Comparison of ENCODE assay signal across 8 mouse cellular contexts in the genomic region with DNA sequence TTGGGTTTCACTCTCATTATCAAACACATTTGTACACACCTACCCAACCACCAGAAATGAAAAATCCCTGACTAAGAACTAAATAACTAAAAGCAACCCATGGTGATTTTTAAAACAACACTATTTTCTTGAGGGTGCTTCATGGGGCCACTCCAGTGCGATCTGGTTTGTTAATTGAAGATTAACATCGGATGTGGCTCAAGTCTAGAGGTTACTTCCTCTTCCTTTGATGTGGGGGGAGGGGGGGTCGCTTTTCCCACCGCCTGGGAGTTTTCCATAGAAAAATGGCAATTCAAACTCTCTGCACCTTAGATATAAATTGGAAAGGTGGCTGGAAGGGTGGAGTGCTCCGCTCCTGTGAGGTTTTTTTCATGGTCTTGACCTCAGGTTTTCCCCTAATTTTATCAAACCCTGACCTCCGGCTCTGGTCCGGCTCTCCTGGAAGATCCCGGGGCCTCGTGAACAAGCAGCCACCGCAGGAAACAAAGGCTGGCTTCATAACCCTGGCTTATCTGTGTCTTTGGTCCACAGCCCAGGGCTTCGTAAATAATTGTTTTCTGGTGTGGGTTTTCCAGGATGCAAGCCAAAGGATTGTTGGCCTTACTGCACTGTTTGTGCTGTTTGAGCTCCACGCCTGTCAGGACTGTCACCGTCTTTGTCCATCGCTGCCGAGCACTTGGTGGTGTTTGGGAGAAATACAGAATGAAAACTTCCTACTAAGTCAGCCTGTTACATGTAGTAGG. TPM values are rescaled to one million over a fixed set of nuclear protein-coding genes. Genes with fewer than 3 reads are reported as not detected.
DNase-seq lines count a peak whose midpoint lies in the region; ATAC-seq and TF ChIP-seq lines count a peak whose summit lies in the region.
"Had no signal": no experiment of that assay in that cellular context is flagged by ENCODE, and none has a peak within 500 bp of the region (broad histone marks: within the 10 kb centered on the region; RNA-seq: fewer than 3 reads in every experiment).

No protein-coding gene starts in this region.

- no peak overlapping the region for H3K4me2 ChIP-seq in embryonic facial prominence, embryonic 11.5 days (ENCODE audit: low read depth, low read length)
- no peak overlapping the region for H3K4me2 ChIP-seq in neural tube, embryonic 14.5 days (ENCODE audit: low read depth, low read length)

- no peak for TF ChIP-seq CTCF in E14TG2a.4 (conservative IDR thresholded peaks at IDR 0.05; ENCODE audit: low read length)
- TF ChIP-seq CTCF in liver, adult 2 months (IDR thresholded peaks at IDR 0.05; ENCODE audit: low read depth, low read length), result no peak

- TF ChIP-seq POLR2A in liver, adult 2 months (IDR thresholded peaks at IDR 0.05; ENCODE audit: extremely low read depth, insufficient read depth, low read length), result no peak

- no peak for ATAC-seq in embryonic facial prominence, embryonic 11.5 days (replicated peaks; ENCODE audit: insufficient number of reproducible peaks, low FRiP score, low TSS enrichment, low read depth)
- ATAC-seq in neural tube, embryonic 14.5 days (ENCODE audit: low read depth), result 0 out of 2 replicates have a peak, but pooled peaks have one; percentile 10

- peaks cover 51% of the 10 kb centered on the region for H3K4me1 ChIP-seq in E14TG2a.4 (replicated peaks; ENCODE audit: low read depth, low read length)
- peaks cover 11% of the 10 kb centered on the region for H3K4me1 ChIP-seq in embryonic facial prominence, embryonic 11.5 days (ENCODE audit: control insufficient read depth, insufficient read depth, low read length)
- H3K4me1 ChIP-seq in hindbrain, embryonic 10.5 days (replicated peaks), result peaks cover 76% of the 10 kb centered on the region
- H3K4me1 ChIP-seq in liver, adult 2 months (ENCODE audit: control insufficient read depth, insufficient read depth, low read length), result peaks cover 12% of the 10 kb centered on the region
- peaks cover 7% of the 10 kb centered on the region; the same call in 1 of the 2 replicates for H3K4me1 ChIP-seq in neural tube, embryonic 14.5 days (ENCODE audit: control insufficient read depth, insufficient read depth, low read length)

- H3K9me3 ChIP-seq in E14TG2a.4 (ENCODE audit: low read length), result no peaks in the 10 kb centered on the region
- no peaks in the 10 kb centered on the region for H3K9me3 ChIP-seq in embryonic facial prominence, embryonic 11.5 days (replicated peaks; ENCODE audit: control insufficient read depth, low read length)
- H3K9me3 ChIP-seq in hindbrain, embryonic 10.5 days, result no peaks in the 10 kb centered on the region
- H3K9me3 ChIP-seq in neural tube, embryonic 14.5 days (ENCODE audit: control insufficient read depth, low read length), result no peaks in the 10 kb centered on the region

- H3K36me3 ChIP-seq in E14TG2a.4 (ENCODE audit: insufficient read depth, low read length), result no peaks in the 10 kb centered on the region
- H3K36me3 ChIP-seq in embryonic facial prominence, embryonic 11.5 days (replicated peaks; ENCODE audit: control insufficient read depth, insufficient read depth, low read depth, low read length), result no peaks in the 10 kb centered on the region
- peaks cover 39% of the 10 kb centered on the region for H3K36me3 ChIP-seq in hindbrain, embryonic 10.5 days
- no peaks in the 10 kb centered on the region for H3K36me3 ChIP-seq in liver, adult 2 months (ENCODE audit: control insufficient read depth, insufficient read depth, low read length)
- no peaks in the 10 kb centered on the region for H3K36me3 ChIP-seq in neural tube, embryonic 14.5 days (ENCODE audit: control insufficient read depth, insufficient read depth, low read length)

- DNase-seq in MEL-GATA-1-ER (ENCODE audit: extremely low read depth, low read depth), result peak; percentile 23
- no peak for DNase-seq in embryonic facial prominence, embryonic 11.5 days (ENCODE audit: low spot score)
- DNase-seq in hindbrain, embryonic 10.5 days (ENCODE audit: low spot score), result peak; percentile 49
- peak; percentile 97 for DNase-seq in liver, adult 2 months (ENCODE audit: extremely low read depth, low read depth, low spot score)
- DNase-seq in spleen, adult 18-20 months, result no peak

- no peak overlapping the region for H3K27ac ChIP-seq in embryonic facial prominence, embryonic 11.5 days (replicated peaks; ENCODE audit: low read depth, low read length)
- peak overlapping the region; percentile 93 for H3K27ac ChIP-seq in hindbrain, embryonic 10.5 days
- H3K27ac ChIP-seq in liver, adult 2 months (replicated peaks; ENCODE audit: insufficient read depth, low read depth, low read length), result peak overlapping the region; percentile 54
- no peak overlapping the region for H3K27ac ChIP-seq in neural tube, embryonic 14.5 days (ENCODE audit: low read depth, low read length)
- H3K27ac ChIP-seq: liver, embryonic 14.5 days had no signal

- H3K4me3 ChIP-seq in E14TG2a.4 (replicated peaks; ENCODE audit: low read length), result peak overlapping the region; percentile 23; the same call in 1 of the 2 replicates
- H3K4me3 ChIP-seq in embryonic facial prominence, embryonic 11.5 days (ENCODE audit: low read depth, low read length), result no peak overlapping the region
- H3K4me3 ChIP-seq in hindbrain, embryonic 10.5 days, result 0 out of 2 replicates have a peak overlapping the region, but pooled peaks have one; percentile 16
- H3K4me3 ChIP-seq in liver, adult 2 months (ENCODE audit: insufficient read depth, low read depth, low read length), result no peak overlapping the region
- H3K4me3 ChIP-seq in neural tube, embryonic 14.5 days (ENCODE audit: low read depth, low read length), result no peak overlapping the region

- WGBS in embryonic facial prominence, embryonic 11.5 days, result 10% methylated on average over 15 of the region's 15 CpGs
- WGBS in hindbrain, embryonic 10.5 days, result 12% methylated on average over 15 of the region's 15 CpGs
- WGBS in liver, adult 2 months, result 4% methylated on average over 15 of the region's 15 CpGs
- 27% methylated on average over 15 of the region's 15 CpGs for WGBS in neural tube, embryonic 14.5 days

- H3K79me2 ChIP-seq in liver, adult 2 months (ENCODE audit: control insufficient read depth, insufficient read depth, low read length), result no peaks in the 10 kb centered on the region

- H3K27me3 ChIP-seq in E14TG2a.4 (ENCODE audit: insufficient read depth, low read length), result no peaks in the 10 kb centered on the region
- H3K27me3 ChIP-seq in embryonic facial prominence, embryonic 11.5 days (ENCODE audit: control insufficient read depth, insufficient read depth, low read length), result no peaks in the 10 kb centered on the region
- no peaks in the 10 kb centered on the region for H3K27me3 ChIP-seq in hindbrain, embryonic 10.5 days (ENCODE audit: insufficient read depth, poor library complexity, severe bottlenecking)
- no peaks in the 10 kb centered on the region for H3K27me3 ChIP-seq in liver, adult 2 months (ENCODE audit: control insufficient read depth, insufficient read depth, low read length)
- H3K27me3 ChIP-seq in neural tube, embryonic 14.5 days (ENCODE audit: control insufficient read depth, insufficient read depth, low read length), result no peaks in the 10 kb centered on the region

- 0 out of 2 replicates have a peak overlapping the region, but pooled peaks have one; percentile 15 for H3K9ac ChIP-seq in embryonic facial prominence, embryonic 11.5 days (replicated peaks; ENCODE audit: low read length)
- no peak overlapping the region for H3K9ac ChIP-seq in liver, adult 2 months (ENCODE audit: low read depth, low read length)
- no peak overlapping the region for H3K9ac ChIP-seq in neural tube, embryonic 14.5 days (replicated peaks; ENCODE audit: low read depth, low read length)
- H3K9ac ChIP-seq: liver, embryonic 14.5 days had no signal

RNA-seq across cellular contexts. Expression of gene Pygo1, which starts 44.2 kb away (rescaled TPM):
- polyA plus RNA-seq in embryonic facial prominence, embryonic 11.5 days (2014; fragmentation: Nextera tagmentation; extraction: Ambion mirVana), result 10.7 and 12.7 TPM in 2 replicates
- polyA plus RNA-seq in hindbrain, embryonic 10.5 days (2016; fragmentation: Nextera tagmentation; extraction: Ambion mirVana), result 5.4 and 6.1 TPM in 2 replicates
- total RNA-seq in liver, adult 2 months (2014; rRNA removed), result 0.20 and 0.46 TPM in 2 replicates
- polyA plus RNA-seq in liver, adult 2 months (2012; rRNA removed), result 0.21 and 0.22 TPM in 2 replicates
- polyA plus RNA-seq in neural tube, embryonic 14.5 days (2014; fragmentation: Nextera tagmentation; extraction: Ambion mirVana), result 19.7 and 20.5 TPM in 2 replicates

Comparison
In these comparisons a context has a peak if more than half of its experiments do, and no peak if none do; other contexts are left out.
1. H3K4me3 ChIP-seq: peak in E14TG2a.4 (single experiment) and hindbrain, embryonic 10.5 days (single experiment); none in embryonic facial prominence, embryonic 11.5 days (single experiment), liver, adult 2 months (single experiment) and neural tube, embryonic 14.5 days (single experiment).
2. DNase-seq: peak in MEL-GATA-1-ER (single experiment), hindbrain, embryonic 10.5 days (single experiment) and liver, adult 2 months (single experiment); none in embryonic facial prominence, embryonic 11.5 days (single experiment) and spleen, adult 18-20 months (0 of 2).
3. H3K27ac ChIP-seq: peak in hindbrain, embryonic 10.5 days (single experiment) and liver, adult 2 months (single experiment); none in embryonic facial prominence, embryonic 11.5 days (single experiment) and neural tube, embryonic 14.5 days (single experiment).